ENCODE assay signal across 9 mouse cellular contexts in genomic region chr11:94565151-94565479, GRCm38 (mm10). TPM values are rescaled to one million over a fixed set of nuclear protein-coding genes. Genes with fewer than 3 reads are reported as not detected.
DNase-seq lines count a peak whose midpoint lies in the region; ATAC-seq lines count a peak whose summit lies in the region.
"Had no signal": no experiment of that assay in that cellular context is flagged by ENCODE, and none has a peak within 500 bp of the region (broad histone marks: within the 10 kb centered on the region; RNA-seq: fewer than 3 reads in every experiment).

No protein-coding gene starts in this region.

- peak overlapping the region; percentile 24 for H3K4me3 ChIP-seq in kidney, embryonic 15.5 days (replicated peaks)
- H3K4me3 ChIP-seq in embryonic facial prominence, embryonic 11.5 days (ENCODE audit: low read depth, low read length) = peak overlapping the region; percentile 12
- 0 out of 2 replicates have a peak overlapping the region, but pooled peaks have one; percentile 19 for H3K4me3 ChIP-seq in limb, embryonic 11.5 days (ENCODE audit: low read depth, low read length)
- peak overlapping the region; percentile 33 for H3K4me3 ChIP-seq in midbrain, embryonic 16.5 days (ENCODE audit: low read depth, low read length)

- H3K9me3 ChIP-seq in kidney, embryonic 15.5 days (replicated peaks) = no peaks in the 10 kb centered on the region
- H3K9me3 ChIP-seq in embryonic facial prominence, embryonic 11.5 days (replicated peaks; ENCODE audit: control insufficient read depth, low read length) = no peaks in the 10 kb centered on the region
- no peaks in the 10 kb centered on the region for H3K9me3 ChIP-seq in limb, embryonic 11.5 days (ENCODE audit: control insufficient read depth, low read length)
- H3K9me3 ChIP-seq in midbrain, embryonic 16.5 days (replicated peaks; ENCODE audit: control insufficient read depth, low read length, poor library complexity, severe bottlenecking) = no peaks in the 10 kb centered on the region

- no peak overlapping the region for H3K27ac ChIP-seq in kidney, embryonic 15.5 days
- H3K27ac ChIP-seq in embryonic facial prominence, embryonic 11.5 days (replicated peaks; ENCODE audit: low read depth, low read length) = no peak overlapping the region
- no peak overlapping the region for H3K27ac ChIP-seq in limb, embryonic 11.5 days (replicated peaks; ENCODE audit: low read depth, low read length)
- no peak overlapping the region for H3K27ac ChIP-seq in midbrain, embryonic 16.5 days (ENCODE audit: low read length)

- ATAC-seq in kidney, embryonic 15.5 days (replicated peaks; ENCODE audit: low FRiP score) = no peak
- ATAC-seq in embryonic facial prominence, embryonic 11.5 days (replicated peaks; ENCODE audit: insufficient number of reproducible peaks, low FRiP score, low TSS enrichment, low read depth) = no peak
- ATAC-seq in limb, embryonic 11.5 days (ENCODE audit: insufficient number of reproducible peaks, low FRiP score, low TSS enrichment, low read depth) = no peak
- no peak for ATAC-seq in midbrain, embryonic 16.5 days
- ATAC-seq in erythroblast, adult 5-6 weeks (replicated peaks; ENCODE audit: low FRiP score, poor library complexity, severe bottlenecking) = no peak
- ATAC-seq: Patski had no signal

- peaks cover 18% of the 10 kb centered on the region for H3K36me3 ChIP-seq in kidney, embryonic 15.5 days
- no peaks in the 10 kb centered on the region; the same call in 1 of the 2 replicates for H3K36me3 ChIP-seq in embryonic facial prominence, embryonic 11.5 days (replicated peaks; ENCODE audit: control insufficient read depth, insufficient read depth, low read depth, low read length)
- no peaks in the 10 kb centered on the region for H3K36me3 ChIP-seq in limb, embryonic 11.5 days (ENCODE audit: control insufficient read depth, insufficient read depth, low read length)
- no peaks in the 10 kb centered on the region for H3K36me3 ChIP-seq in midbrain, embryonic 16.5 days (ENCODE audit: control insufficient read depth, insufficient read depth, low read length)

- no peak overlapping the region for H3K9ac ChIP-seq in kidney, embryonic 15.5 days
- peak overlapping the region; percentile 39; the same call in 1 of the 2 replicates for H3K9ac ChIP-seq in embryonic facial prominence, embryonic 11.5 days (replicated peaks; ENCODE audit: low read length)
- no peak overlapping the region for H3K9ac ChIP-seq in limb, embryonic 11.5 days (ENCODE audit: low read length)
- 0 out of 2 replicates have a peak overlapping the region, but pooled peaks have one; percentile 34 for H3K9ac ChIP-seq in midbrain, embryonic 16.5 days (ENCODE audit: low read depth, low read length)

- WGBS in kidney, embryonic 15.5 days = 25% methylated on average over 16 of the region's 16 CpGs
- 13% methylated on average over 16 of the region's 16 CpGs for WGBS in embryonic facial prominence, embryonic 11.5 days
- 10% methylated on average over 16 of the region's 16 CpGs for WGBS in limb, embryonic 11.5 days
- 12% methylated on average over 16 of the region's 16 CpGs for WGBS in midbrain, embryonic 16.5 days

- peak overlapping the region; percentile 50 for H3K4me2 ChIP-seq in kidney, embryonic 15.5 days
- H3K4me2 ChIP-seq in embryonic facial prominence, embryonic 11.5 days (ENCODE audit: low read depth, low read length) = peak overlapping the region; percentile 40
- H3K4me2 ChIP-seq in limb, embryonic 11.5 days (ENCODE audit: low read depth, severe bottlenecking) = peak overlapping the region; percentile 54
- H3K4me2 ChIP-seq in midbrain, embryonic 16.5 days (ENCODE audit: low read length) = peak overlapping the region; percentile 58

- H3K27me3 ChIP-seq in kidney, embryonic 15.5 days = peaks cover 12% of the 10 kb centered on the region; the same call in 1 of the 2 replicates
- peaks cover 13% of the 10 kb centered on the region for H3K27me3 ChIP-seq in embryonic facial prominence, embryonic 11.5 days (ENCODE audit: control insufficient read depth, insufficient read depth, low read length)
- peaks cover 14% of the 10 kb centered on the region; the same call in 1 of the 2 replicates for H3K27me3 ChIP-seq in limb, embryonic 11.5 days (ENCODE audit: control insufficient read depth, insufficient read depth, low read length)
- peaks cover 25% of the 10 kb centered on the region for H3K27me3 ChIP-seq in midbrain, embryonic 16.5 days (ENCODE audit: control insufficient read depth, insufficient read depth, low read depth, low read length)
- H3K27me3 ChIP-seq: Patski had no signal

- H3K4me1 ChIP-seq in kidney, embryonic 15.5 days = peaks cover 16% of the 10 kb centered on the region
- H3K4me1 ChIP-seq in embryonic facial prominence, embryonic 11.5 days (ENCODE audit: control insufficient read depth, insufficient read depth, low read length) = peaks cover 10% of the 10 kb centered on the region
- peaks cover 17% of the 10 kb centered on the region for H3K4me1 ChIP-seq in limb, embryonic 11.5 days (ENCODE audit: control insufficient read depth, insufficient read depth, low read length)
- H3K4me1 ChIP-seq in midbrain, embryonic 16.5 days (ENCODE audit: control insufficient read depth, insufficient read depth, low read length) = peaks cover 11% of the 10 kb centered on the region

- DNase-seq in kidney, adult 8-10 months = no peak
- DNase-seq in embryonic facial prominence, embryonic 11.5 days (ENCODE audit: low spot score) = peak; percentile 35
- DNase-seq in limb, embryonic 11.5 days (ENCODE audit: low spot score) = peak; percentile 45
- no peak for DNase-seq in left cerebral cortex, adult 9 months (ENCODE audit: low spot score in 2 of 2)
- DNase-seq in spleen, postnatal 4 days (ENCODE audit: low spot score in 2 of 2) = no peak

RNA-seq across cellular contexts. Expression of gene Chad, which starts 0.3 kb away (rescaled TPM):
- polyA plus RNA-seq in kidney, embryonic 15.5 days (2015; fragmentation: Nextera tagmentation; extraction: Ambion mirVana) = 0.23 and 1.1 TPM in 2 replicates
- 0.52 and 1.0 TPM in 2 replicates for polyA plus RNA-seq in embryonic facial prominence, embryonic 11.5 days (2014; fragmentation: Nextera tagmentation; extraction: Ambion mirVana)
- polyA plus RNA-seq in limb, embryonic 11.5 days (2014; fragmentation: Nextera tagmentation; extraction: Ambion mirVana) = 0.53 and 0.55 TPM in 2 replicates
- 0.43 and 0.61 TPM in 2 replicates for polyA plus RNA-seq in midbrain, embryonic 16.5 days (2015; fragmentation: Nextera tagmentation; extraction: Ambion mirVana)
- total RNA-seq in erythroblast, adult 5-6 weeks (2015; ENCODE audit: low replicate concordance) = not detected in 2 replicates
- total RNA-seq in erythroblast, adult 5-6 weeks (2017; ENCODE audit: low replicate concordance) = not detected in 2 replicates

RNA-seq across cellular contexts. Expression of gene Rsad1, which starts 16.1 kb away (rescaled TPM):
- polyA plus RNA-seq in kidney, embryonic 15.5 days (2015; fragmentation: Nextera tagmentation; extraction: Ambion mirVana) = 4.0 and 5.6 TPM in 2 replicates
- 2.4 and 3.7 TPM in 2 replicates for polyA plus RNA-seq in embryonic facial prominence, embryonic 11.5 days (2014; fragmentation: Nextera tagmentation; extraction: Ambion mirVana)
- polyA plus RNA-seq in limb, embryonic 11.5 days (2014; fragmentation: Nextera tagmentation; extraction: Ambion mirVana) = 3.1 and 4.1 TPM in 2 replicates
- 9.4 and 11.4 TPM in 2 replicates for polyA plus RNA-seq in midbrain, embryonic 16.5 days (2015; fragmentation: Nextera tagmentation; extraction: Ambion mirVana)
- not detected in 2 replicates for total RNA-seq in erythroblast, adult 5-6 weeks (2015; ENCODE audit: low replicate concordance)
- 0.34 and 2.0 TPM in 2 replicates for total RNA-seq in erythroblast, adult 5-6 weeks (2017; ENCODE audit: low replicate concordance)

RNA-seq across cellular contexts. Expression of gene Acsf2, which starts 36.6 kb away (rescaled TPM):
- 7.9 and 8.9 TPM in 2 replicates for polyA plus RNA-seq in kidney, embryonic 15.5 days (2015; fragmentation: Nextera tagmentation; extraction: Ambion mirVana)
- polyA plus RNA-seq in embryonic facial prominence, embryonic 11.5 days (2014; fragmentation: Nextera tagmentation; extraction: Ambion mirVana) = 6.8 and 7.1 TPM in 2 replicates
- polyA plus RNA-seq in limb, embryonic 11.5 days (2014; fragmentation: Nextera tagmentation; extraction: Ambion mirVana) = 8.6 and 10.6 TPM in 2 replicates
- polyA plus RNA-seq in midbrain, embryonic 16.5 days (2015; fragmentation: Nextera tagmentation; extraction: Ambion mirVana) = 1.2 and 1.9 TPM in 2 replicates
- 6.3 and 10.8 TPM in 2 replicates for total RNA-seq in erythroblast, adult 5-6 weeks (2015; ENCODE audit: low replicate concordance)
- total RNA-seq in erythroblast, adult 5-6 weeks (2017; ENCODE audit: low replicate concordance) = 0.26 and 2.5 TPM in 2 replicates

RNA-seq across cellular contexts. Expression of gene Mycbpap, which starts 43.6 kb away (rescaled TPM):
- polyA plus RNA-seq in kidney, embryonic 15.5 days (2015; fragmentation: Nextera tagmentation; extraction: Ambion mirVana) = 3.6 and 4.4 TPM in 2 replicates
- polyA plus RNA-seq in embryonic facial prominence, embryonic 11.5 days (2014; fragmentation: Nextera tagmentation; extraction: Ambion mirVana) = 1.9 and 2.4 TPM in 2 replicates
- 4.2 and 4.9 TPM in 2 replicates for polyA plus RNA-seq in limb, embryonic 11.5 days (2014; fragmentation: Nextera tagmentation; extraction: Ambion mirVana)
- 4.9 and 5.6 TPM in 2 replicates for polyA plus RNA-seq in midbrain, embryonic 16.5 days (2015; fragmentation: Nextera tagmentation; extraction: Ambion mirVana)
- total RNA-seq in erythroblast, adult 5-6 weeks (2015; ENCODE audit: low replicate concordance) = not detected in 2 replicates
- total RNA-seq in erythroblast, adult 5-6 weeks (2017; ENCODE audit: low replicate concordance) = not detected in 2 replicates

Comparison
In these comparisons a context has a peak if more than half of its experiments do, and no peak if none do; other contexts are left out.
1. H3K9ac ChIP-seq: peak in embryonic facial prominence, embryonic 11.5 days (single experiment) and midbrain, embryonic 16.5 days (single experiment); none in kidney, embryonic 15.5 days (single experiment) and limb, embryonic 11.5 days (single experiment).
2. DNase-seq: peak in embryonic facial prominence, embryonic 11.5 days (single experiment) and limb, embryonic 11.5 days (single experiment); none in kidney, adult 8-10 months (0 of 2), left cerebral cortex, adult 9 months (0 of 2) and spleen, postnatal 4 days (0 of 2).
3. Peak in every context shown above with its lines, with median percentiles within 50 percentile points of each other: H3K4me2 ChIP-seq and H3K4me3 ChIP-seq.